Mouse (Mus musculus) adrenal gland, postnatal 25 days (tissue): ENCODE results near the gene Scamp3. TPM values are rescaled to one million over a fixed set of nuclear protein-coding genes. Genes with fewer than 3 reads are reported as not detected.
A peak's percentile ranks its signal among the peaks of the same experiment; 100 is the strongest.
"Not testable (repeated sequence)": the region's sequence is repeated elsewhere in the genome, so short reads cannot be mapped to it uniquely, and the experiment has no call there.

Source experiments
- DNase-seq: peaks from one replicate; pipeline ENCODE4 v3.0.0; 2021; ENCODE audit warnings: mixed read lengths
- total RNA-seq: library from RNA; stranded (reverse); gene quantifications from 2 replicates; pipeline ENCODE4 v1.2.3, GENCODE M21; 2021

Gene Scamp3
- total RNA-seq, 1 experiment from 2014 or later: 112 TPM

GRCm38 (mm10) chr3:89199839-89200238 is 22.6 kb downstream of the Scamp3 start:
- no peak for DNase-seq

- peak; percentile 82 for DNase-seq
These were observed 25.2 kb downstream of the Scamp3 start, which contains the start of gene Gba for GRCm38 (mm10) chr3:89202253-89203141. Gene Gba (plus strand): TSS chr3:89202928.

- DNase-seq: no peak
These were observed 25.9 kb downstream of the Scamp3 start for GRCm38 (mm10) chr3:89203142-89203514.

DNA sequence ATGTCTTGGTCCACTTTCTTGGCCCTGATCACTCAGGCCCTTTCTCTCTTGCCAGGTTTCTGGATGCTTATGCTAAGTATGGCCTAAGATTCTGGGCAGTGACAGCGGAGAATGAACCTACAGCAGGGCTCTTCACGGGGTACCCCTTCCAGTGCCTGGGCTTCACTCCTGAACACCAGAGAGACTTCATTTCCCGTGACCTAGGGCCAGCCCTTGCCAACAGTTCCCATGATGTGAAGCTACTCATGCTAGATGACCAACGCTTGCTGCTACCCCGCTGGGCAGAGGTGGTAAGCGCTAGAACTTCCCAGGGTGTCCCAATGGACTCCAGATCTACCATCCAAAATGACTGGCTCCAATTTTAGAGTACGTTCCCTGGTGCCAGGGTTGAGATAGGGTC is 28.8 kb downstream of the Scamp3 start:
- no peak for DNase-seq

DNA sequence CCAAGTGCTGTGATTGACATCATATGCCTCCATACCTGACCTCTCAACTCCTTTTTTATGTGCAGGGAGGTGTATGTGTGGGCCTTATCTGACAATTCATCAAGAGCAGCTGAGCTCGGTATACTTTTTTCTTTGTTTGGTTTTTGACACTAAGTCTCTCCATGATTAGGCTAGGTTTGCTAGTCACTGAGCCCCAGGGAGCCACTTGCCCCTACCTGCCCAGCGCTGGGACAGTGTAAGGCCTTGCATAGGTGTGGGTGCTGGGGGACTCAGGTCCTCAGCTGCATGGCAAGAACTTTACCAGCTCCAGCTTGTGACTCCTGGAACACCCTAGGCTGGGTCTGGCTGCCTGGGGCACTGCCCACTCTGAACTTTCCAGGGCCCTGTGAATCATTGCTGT is 29.4 kb downstream of the Scamp3 start:
- DNase-seq: no peak

DNA sequence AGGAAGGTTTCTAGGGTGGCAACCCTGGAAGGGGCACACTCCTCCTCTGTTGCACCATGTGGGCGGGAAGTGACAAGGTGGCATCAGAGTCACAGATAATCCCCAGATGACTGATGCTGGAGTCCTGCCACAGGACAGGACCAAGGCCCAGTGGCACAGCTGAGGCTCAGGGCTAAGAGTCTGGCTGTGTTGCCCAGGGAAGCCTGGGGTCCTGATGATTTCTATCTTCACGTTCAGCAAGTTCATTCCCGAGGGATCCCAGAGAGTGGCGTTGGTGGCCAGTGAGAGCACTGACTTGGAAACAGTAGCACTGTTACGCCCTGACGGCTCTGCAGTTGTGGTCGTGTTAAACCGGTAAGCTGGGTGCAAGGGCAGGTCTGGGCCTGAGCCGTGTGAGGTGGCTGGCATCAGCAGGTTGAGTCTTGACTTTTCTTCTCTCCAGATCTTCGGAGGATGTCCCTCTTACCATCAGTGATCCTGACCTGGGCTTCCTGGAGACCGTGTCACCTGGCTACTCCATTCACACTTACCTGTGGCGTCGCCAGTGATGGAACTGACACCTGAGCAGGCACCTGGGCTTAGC is 30.9 kb downstream of the Scamp3 start:
- no peak for DNase-seq

DNA sequence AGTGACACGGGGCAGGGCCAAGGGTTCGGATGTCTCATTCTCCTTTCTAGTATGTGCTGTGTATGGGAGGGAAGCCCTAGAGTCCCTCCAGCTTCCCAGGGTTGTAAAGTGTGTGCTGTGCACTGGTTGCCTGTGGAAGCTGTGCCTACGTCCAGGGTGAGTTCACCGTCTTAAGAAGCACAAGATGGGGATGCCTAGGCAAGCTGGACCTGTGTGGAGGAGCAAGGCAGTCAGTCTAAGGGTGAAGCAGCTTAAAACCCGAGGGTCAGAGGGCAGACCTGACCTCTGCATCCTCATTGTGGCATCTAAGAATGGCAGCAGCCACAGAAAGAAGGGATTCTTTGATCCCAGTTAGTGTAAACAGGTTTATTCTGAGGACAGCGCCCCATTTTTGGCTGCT is 31.5 kb downstream of the Scamp3 start:
- no peak for DNase-seq

GRCm38 (mm10) chr3:89209731-89210130 is 32.5 kb downstream of the Scamp3 start:
- no peak for DNase-seq

- no peak for DNase-seq
These were observed 32.9 kb downstream of the Scamp3 start for GRCm38 (mm10) chr3:89210162-89210561.

- peak; percentile 41 for DNase-seq
These were observed 33.5 kb downstream of the Scamp3 start for GRCm38 (mm10) chr3:89210731-89211130.

DNA sequence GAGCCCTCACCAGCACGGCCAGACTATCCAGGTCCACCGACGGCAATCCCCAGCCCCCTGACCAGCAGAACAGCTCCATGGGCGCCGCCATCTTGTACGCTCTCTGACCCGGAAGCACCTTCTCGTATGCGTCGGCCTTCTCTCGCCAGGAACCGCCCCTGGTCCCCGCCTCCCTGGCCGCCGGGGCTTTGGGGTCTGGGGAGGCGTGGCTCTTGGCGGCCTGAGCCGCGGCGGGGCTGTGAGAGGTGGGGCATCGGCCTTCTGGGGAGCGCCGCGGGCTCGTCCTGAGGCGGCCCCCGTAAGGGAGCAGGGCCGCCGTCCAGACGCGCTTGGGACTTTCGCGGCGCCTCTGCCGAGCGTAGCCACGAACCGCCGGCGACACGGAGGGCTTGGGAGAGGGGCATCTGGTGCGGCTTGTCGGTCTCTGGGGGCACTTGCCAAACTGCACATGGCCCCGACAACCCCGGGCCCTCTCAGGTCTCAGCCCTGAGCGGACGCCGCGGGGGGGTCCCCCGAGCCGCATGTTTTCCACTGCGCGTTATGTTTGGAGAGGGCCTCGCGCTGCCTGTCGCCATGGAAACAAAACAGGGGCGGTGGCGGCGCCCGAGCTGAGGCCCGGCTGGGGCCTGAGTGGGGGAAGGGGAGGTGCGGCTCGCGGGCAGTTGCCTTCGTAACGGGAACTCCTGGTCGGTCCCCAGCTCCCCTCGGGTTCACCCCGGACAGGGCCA is 36.7 kb downstream of the Scamp3 start:
- peak; percentile 93 for DNase-seq

GRCm38 (mm10) chr3:89214681-89215411 is 37.6 kb downstream of the Scamp3 start, which contains the start of gene Thbs3:
Gene Thbs3 (plus strand): TSS chr3:89215180.
- peak; percentile 2 for DNase-seq

- DNase-seq: peak; percentile 78
These were observed 38.6 kb downstream of the Scamp3 start for GRCm38 (mm10) chr3:89215853-89216252.

- not testable (repeated sequence) for DNase-seq
These were observed 39.1 kb downstream of the Scamp3 start for GRCm38 (mm10) chr3:89216407-89216806.

- no peak for DNase-seq
These were observed 41.0 kb downstream of the Scamp3 start for GRCm38 (mm10) chr3:89218271-89218670.

- DNase-seq: no peak
These were observed 42.3 kb downstream of the Scamp3 start for GRCm38 (mm10) chr3:89219546-89219945.

GRCm38 (mm10) chr3:89221167-89221566 is 43.9 kb downstream of the Scamp3 start:
- no peak for DNase-seq

- DNase-seq: no peak
These were observed 47.5 kb downstream of the Scamp3 start for GRCm38 (mm10) chr3:89224796-89225195.

DNA sequence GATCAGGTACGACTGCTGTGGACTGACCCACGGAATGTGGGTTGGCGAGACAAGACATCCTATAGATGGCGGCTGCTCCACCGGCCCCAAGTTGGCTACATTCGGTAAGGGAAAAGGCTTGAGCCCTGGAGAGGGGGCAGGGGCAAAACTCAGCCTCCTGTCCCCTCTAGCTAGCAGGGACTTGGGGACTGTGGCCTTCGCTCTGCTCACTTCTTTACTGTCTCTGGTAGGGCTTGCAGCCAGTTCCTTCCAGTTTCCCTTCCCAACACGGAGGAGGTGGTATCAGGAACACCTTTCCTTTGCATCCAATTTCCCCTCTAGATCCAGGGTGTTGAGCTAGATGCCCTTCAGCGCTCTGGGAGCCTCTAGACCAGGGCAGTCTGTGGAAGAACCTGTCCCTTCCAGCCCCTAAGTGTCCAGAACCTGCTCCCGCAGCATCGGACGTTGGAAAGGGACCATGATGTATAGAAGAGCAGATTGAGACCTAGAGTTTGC is 48.1 kb downstream of the Scamp3 start:
- no peak for DNase-seq

GRCm38 (mm10) chr3:89225918-89226317 is 48.6 kb downstream of the Scamp3 start:
- no peak for DNase-seq

- DNase-seq: no peak
These were observed 49.1 kb downstream of the Scamp3 start for GRCm38 (mm10) chr3:89226361-89226760.

DNA sequence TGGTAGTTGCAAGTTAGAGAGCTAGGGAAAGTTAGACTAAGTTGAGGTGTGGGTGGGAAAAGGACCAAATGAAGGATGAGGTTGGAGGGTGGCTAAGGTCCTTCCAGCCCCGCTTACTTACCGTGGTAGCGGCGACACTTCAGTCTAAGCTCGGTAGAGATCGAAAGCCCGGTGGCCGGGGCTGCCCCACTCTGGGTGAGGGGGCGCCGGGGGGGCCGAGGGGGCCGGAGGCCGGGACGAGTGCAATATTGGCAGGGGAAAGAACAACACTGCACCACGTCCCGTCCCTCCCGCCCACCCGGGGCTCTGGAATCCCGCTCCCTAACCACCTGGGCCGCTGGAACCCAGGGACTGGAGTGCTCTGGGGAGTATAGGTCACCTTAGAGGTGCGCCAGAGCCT is 49.6 kb downstream of the Scamp3 start, which contains the start of gene Mtx1:
Gene Mtx1 (minus strand): TSS at position 189 of the 400 bp plus-strand sequence.
- no peak for DNase-seq
